Mouse (Mus musculus) adrenal gland (tissue): Measurements from ENCODE around the gene Xrcc5.

ENCODE experiments used
- intact Hi-C: fragments of 180-260 bp; cut with DNase I; formaldehyde crosslinking; loops from one replicate; pipeline ENCODE4 v1.15.1; 2025

The Xrcc5 gene

DNA sequence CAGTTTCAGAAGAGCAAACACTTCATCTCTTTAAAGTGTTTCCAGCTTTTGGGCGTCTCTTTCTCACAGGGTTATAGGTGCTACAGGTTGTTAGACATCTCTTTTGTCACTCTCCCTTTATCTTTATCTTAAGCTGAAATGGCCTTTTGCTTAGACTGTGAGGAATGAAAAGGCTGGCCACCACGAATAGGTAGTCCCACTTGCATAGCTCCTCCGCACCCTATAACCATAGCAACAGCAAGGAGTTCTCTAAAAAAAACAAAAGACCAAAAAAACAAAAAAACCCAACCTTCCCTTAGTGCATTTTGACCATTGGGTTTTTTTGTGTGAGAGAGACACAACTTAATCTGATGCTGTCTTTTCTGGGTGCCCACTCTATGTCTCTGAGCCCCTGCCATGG lies 127.3 kb downstream of the Xrcc5 start:
- intact Hi-C loops, result no loop called here

DNA sequence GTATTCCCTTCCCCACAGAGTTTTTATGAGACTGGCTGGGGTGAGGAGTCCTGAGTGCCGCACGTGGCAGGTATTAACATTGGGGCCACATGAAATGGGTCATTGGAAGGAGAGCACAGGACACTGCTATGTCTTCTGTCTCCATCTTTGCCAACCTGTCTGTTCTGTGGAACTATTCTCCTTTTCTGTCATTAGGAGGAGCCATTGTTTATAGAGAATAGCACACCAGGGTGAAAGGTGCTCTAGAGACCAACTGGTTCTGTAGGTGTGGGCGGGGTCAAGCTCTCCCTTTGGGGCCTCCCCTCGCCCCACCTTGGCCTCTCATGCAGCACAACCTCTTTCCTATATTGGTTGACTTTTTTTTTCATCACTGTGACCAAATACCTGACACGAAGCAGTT lies 129.7 kb downstream of the Xrcc5 start:
- intact Hi-C loops, result no loop called here

DNA sequence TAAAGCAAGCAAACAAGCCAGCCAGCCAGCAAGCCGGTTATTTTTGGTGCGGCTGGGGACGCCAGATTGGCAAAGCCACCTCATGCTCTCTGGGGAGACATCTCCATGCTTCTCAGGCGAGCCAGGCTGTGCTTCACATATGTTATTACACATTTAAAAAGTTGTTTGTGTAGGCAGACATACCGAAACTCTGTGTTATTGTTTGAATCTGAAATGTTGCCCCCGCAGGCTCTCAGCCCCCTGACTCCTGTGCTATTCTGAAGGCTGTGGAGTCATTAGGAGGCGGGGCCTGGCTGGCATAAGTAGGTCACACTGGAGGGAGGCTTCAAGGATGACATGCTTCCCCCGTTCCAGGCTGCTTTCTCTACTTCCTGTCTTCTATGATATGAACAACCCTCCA lies 131.9 kb downstream of the Xrcc5 start:
- intact Hi-C loops, result no loop called here

DNA sequence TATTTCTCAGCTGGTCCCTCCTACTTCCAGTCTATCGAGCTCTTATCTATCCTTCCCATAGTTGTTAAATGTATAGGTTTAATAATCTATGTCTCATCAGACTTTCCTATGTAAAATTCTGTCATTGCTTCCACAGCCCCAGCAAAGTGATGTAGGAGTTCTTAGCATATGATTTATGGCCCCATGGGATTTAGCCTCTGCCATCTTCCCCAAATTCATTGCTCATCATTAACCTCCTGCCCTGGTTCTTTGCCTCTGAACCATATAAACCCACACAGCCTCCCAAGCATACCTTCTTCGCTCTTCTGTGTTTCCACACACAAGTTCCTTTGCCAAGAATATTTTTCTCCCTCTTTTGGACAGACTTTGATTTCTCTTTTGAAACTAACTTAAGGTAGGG lies 135.5 kb downstream of the Xrcc5 start:
- intact Hi-C loops, result no loop called here
